Mouse (Mus musculus): ENCODE measurements around the gene Cdca8. TPM values are rescaled to one million over a fixed set of nuclear protein-coding genes. Genes with fewer than 3 reads are reported as not detected.
"Not testable (repeated sequence)": the region's sequence is repeated elsewhere in the genome, so short reads cannot be mapped to it uniquely, and the experiment has no call there.

Cdca8 gene
- polyA plus RNA-seq (2015; fragmentation: Nextera tagmentation; extraction: Ambion mirVana) = 32.2 and 37.2 TPM in 2 replicates

- Histone ChIP-seq H3K4me1 (ENCODE audit: control insufficient read depth, insufficient read depth, low read depth, low read length) (peaks cover 17% of the 10 kb centered on the region), H3K36me3 (ENCODE audit: control insufficient read depth, insufficient read depth, low read length) (peaks cover 18% of the 10 kb centered on the region)
- H3K9me3 ChIP-seq (ENCODE audit: control insufficient read depth, low read length); H3K4me2 ChIP-seq (ENCODE audit: low read length); H3K9ac ChIP-seq (ENCODE audit: low read depth, low read length); H3K4me3 ChIP-seq (ENCODE audit: low read length); H3K27me3 ChIP-seq (replicated peaks; ENCODE audit: control insufficient read depth, insufficient read depth, low read length); H3K27ac ChIP-seq (ENCODE audit: low read depth, low read length); ATAC-seq: not testable (repeated sequence)
- 99% methylated on average over 4 of the region's 4 CpGs for WGBS
Observed at GRCm38 (mm10) chr4:124939211-124939610, at the start of gene Cdca8. TSS of gene Cdca8 (minus strand) at chr4:124939311.

- no peak for ATAC-seq
- no peaks in the 10 kb centered on the region for H3K9me3 ChIP-seq (ENCODE audit: control insufficient read depth, low read length)
- 17% methylated on average over 9 of the region's 9 CpGs for WGBS
- peaks cover 17% of the 10 kb centered on the region for H3K4me1 ChIP-seq (ENCODE audit: control insufficient read depth, insufficient read depth, low read depth, low read length)
- no peak overlapping the region for H3K4me3 ChIP-seq (ENCODE audit: low read length)
- H3K36me3 ChIP-seq (ENCODE audit: control insufficient read depth, insufficient read depth, low read length) = no peaks in the 10 kb centered on the region
- peaks cover 73% of the 10 kb centered on the region for H3K27me3 ChIP-seq (replicated peaks; ENCODE audit: control insufficient read depth, insufficient read depth, low read length)
- no peak overlapping the region for H3K27ac ChIP-seq (ENCODE audit: low read depth, low read length)
- H3K4me2 ChIP-seq (ENCODE audit: low read length) = peak overlapping the region; percentile 35
- no peak overlapping the region for H3K9ac ChIP-seq (ENCODE audit: low read depth, low read length)
Observed at GRCm38 (mm10) chr4:124988382-124988781, 49.3 kb upstream of the Cdca8 start.

GRCm38 (mm10) chr4:124987711-124988097 lies 48.6 kb upstream of the Cdca8 start:
- Histone ChIP-seq H3K9me3 (ENCODE audit: control insufficient read depth, low read length) (no peaks in the 10 kb centered on the region), H3K4me2 (ENCODE audit: low read length) (no peak overlapping the region; the same call in 1 of the 2 replicates), H3K27ac (ENCODE audit: low read depth, low read length) (no peak overlapping the region), H3K9ac (ENCODE audit: low read depth, low read length) (no peak overlapping the region), H3K4me1 (ENCODE audit: control insufficient read depth, insufficient read depth, low read depth, low read length) (peaks cover 17% of the 10 kb centered on the region), H3K27me3 (replicated peaks; ENCODE audit: control insufficient read depth, insufficient read depth, low read length) (peaks cover 79% of the 10 kb centered on the region), H3K4me3 (ENCODE audit: low read length) (no peak overlapping the region), H3K36me3 (ENCODE audit: control insufficient read depth, insufficient read depth, low read length) (no peaks in the 10 kb centered on the region)
- 9% methylated on average over 10 of the region's 10 CpGs for WGBS
- ATAC-seq = no peak

- Histone ChIP-seq H3K4me3 (ENCODE audit: low read length) (peak overlapping the region; percentile 37), H3K9ac (ENCODE audit: low read depth, low read length) (peak overlapping the region; percentile 43), H3K9me3 (ENCODE audit: control insufficient read depth, low read length) (no peaks in the 10 kb centered on the region), H3K4me1 (ENCODE audit: control insufficient read depth, insufficient read depth, low read depth, low read length) (peaks cover 17% of the 10 kb centered on the region), H3K27ac (ENCODE audit: low read depth, low read length) (no peak overlapping the region), H3K4me2 (ENCODE audit: low read length) (peak overlapping the region; percentile 56), H3K36me3 (ENCODE audit: control insufficient read depth, insufficient read depth, low read length) (no peaks in the 10 kb centered on the region), H3K27me3 (replicated peaks; ENCODE audit: control insufficient read depth, insufficient read depth, low read length) (peaks cover 84% of the 10 kb centered on the region)
- ATAC-seq = no peak
- WGBS = 3% methylated on average over 34 of the region's 51 CpGs
Observed at GRCm38 (mm10) chr4:124986739-124987710, 47.9 kb upstream of the Cdca8 start.

- no peaks in the 10 kb centered on the region for H3K36me3 ChIP-seq (ENCODE audit: control insufficient read depth, insufficient read depth, low read length)
- 3% methylated on average over 38 of the region's 62 CpGs for WGBS
- no peak within 1 kb of the TSS for H3K27ac ChIP-seq (ENCODE audit: low read depth, low read length)
- ATAC-seq = no peak; the same call in 1 of the 2 replicates
- H3K4me2 ChIP-seq (ENCODE audit: low read length) = peak within 1 kb of the TSS; percentile 56
- H3K9ac ChIP-seq (ENCODE audit: low read depth, low read length) = peak within 1 kb of the TSS; percentile 43
- H3K27me3 ChIP-seq (replicated peaks; ENCODE audit: control insufficient read depth, insufficient read depth, low read length) = peaks cover 79% of the 10 kb centered on the region
- H3K4me1 ChIP-seq (ENCODE audit: control insufficient read depth, insufficient read depth, low read depth, low read length) = peaks cover 17% of the 10 kb centered on the region
- peak within 1 kb of the TSS; percentile 37 for H3K4me3 ChIP-seq (ENCODE audit: low read length)
- H3K9me3 ChIP-seq (ENCODE audit: control insufficient read depth, low read length) = no peaks in the 10 kb centered on the region
Observed at GRCm38 (mm10) chr4:124985671-124986602, 46.8 kb upstream of the Cdca8 start, which contains the start of gene Rspo1. TSS of gene Rspo1 (plus strand) at chr4:124986430.

GRCm38 (mm10) chr4:124984871-124985670 lies 46.0 kb upstream of the Cdca8 start:
- no peak overlapping the region for H3K4me3 ChIP-seq (ENCODE audit: low read length)
- H3K36me3 ChIP-seq (ENCODE audit: control insufficient read depth, insufficient read depth, low read length) = no peaks in the 10 kb centered on the region
- no peaks in the 10 kb centered on the region for H3K9me3 ChIP-seq (ENCODE audit: control insufficient read depth, low read length)
- WGBS = 9% methylated on average over 18 of the region's 18 CpGs
- no peak overlapping the region for H3K9ac ChIP-seq (ENCODE audit: low read depth, low read length)
- H3K4me1 ChIP-seq (ENCODE audit: control insufficient read depth, insufficient read depth, low read depth, low read length) = peaks cover 17% of the 10 kb centered on the region
- no peak for ATAC-seq
- peaks cover 70% of the 10 kb centered on the region for H3K27me3 ChIP-seq (replicated peaks; ENCODE audit: control insufficient read depth, insufficient read depth, low read length)
- no peak overlapping the region for H3K27ac ChIP-seq (ENCODE audit: low read depth, low read length)
- H3K4me2 ChIP-seq (ENCODE audit: low read length) = no peak overlapping the region

- Histone ChIP-seq H3K27ac (ENCODE audit: low read depth, low read length) (no peak overlapping the region), H3K4me3 (ENCODE audit: low read length) (no peak overlapping the region), H3K9ac (ENCODE audit: low read depth, low read length) (no peak overlapping the region), H3K4me1 (ENCODE audit: control insufficient read depth, insufficient read depth, low read depth, low read length) (peaks cover 17% of the 10 kb centered on the region), H3K9me3 (ENCODE audit: control insufficient read depth, low read length) (no peaks in the 10 kb centered on the region), H3K36me3 (ENCODE audit: control insufficient read depth, insufficient read depth, low read length) (no peaks in the 10 kb centered on the region), H3K4me2 (ENCODE audit: low read length) (no peak overlapping the region), H3K27me3 (replicated peaks; ENCODE audit: control insufficient read depth, insufficient read depth, low read length) (peaks cover 63% of the 10 kb centered on the region)
- peak; percentile 35; the same call in 1 of the 2 replicates for ATAC-seq
- WGBS = 16% methylated on average over 9 of the region's 9 CpGs
Observed at GRCm38 (mm10) chr4:124983893-124984526, 44.9 kb upstream of the Cdca8 start.

GRCm38 (mm10) chr4:124978201-124978600 lies 39.1 kb upstream of the Cdca8 start:
- H3K36me3 ChIP-seq (ENCODE audit: control insufficient read depth, insufficient read depth, low read length) = no peaks in the 10 kb centered on the region

More at GRCm38 (mm10) chr4:124978201-124978600, 39.1 kb upstream of the Cdca8 start:
- WGBS = 40% methylated on average over 5 of the region's 5 CpGs
- Histone ChIP-seq H3K9me3 (ENCODE audit: control insufficient read depth, low read length) (no peaks in the 10 kb centered on the region), H3K27ac (ENCODE audit: low read depth, low read length) (no peak overlapping the region), H3K4me2 (ENCODE audit: low read length) (no peak overlapping the region), H3K27me3 (replicated peaks; ENCODE audit: control insufficient read depth, insufficient read depth, low read length) (peaks cover 11% of the 10 kb centered on the region), H3K4me3 (ENCODE audit: low read length) (no peak overlapping the region), H3K9ac (ENCODE audit: low read depth, low read length) (no peak overlapping the region), H3K4me1 (ENCODE audit: control insufficient read depth, insufficient read depth, low read depth, low read length) (no peaks in the 10 kb centered on the region; the same call in 1 of the 2 replicates)
- no peak for ATAC-seq
